Mouse (Mus musculus) brain, adult 2 months (tissue): Measurements from ENCODE around the gene Enah.
A peak's percentile ranks its signal among the peaks of the same experiment; 100 is the strongest.

ENCODE experiments used
- DNase-seq: peaks from one replicate; pipeline ENCODE4 v3.0.0; 2011; ENCODE audit warnings: low read depth, low spot score

Enah gene

GRCm38 (mm10) chr1:181963827-181964226 lies 56.0 kb downstream of the Enah start:
- DNase-seq = no peak

- no peak for DNase-seq
Measured at GRCm38 (mm10) chr1:181963351-181963750, 56.4 kb downstream of the Enah start.

- DNase-seq = no peak
Measured at GRCm38 (mm10) chr1:181960383-181960782, 59.4 kb downstream of the Enah start.

- DNase-seq = no peak
Measured at GRCm38 (mm10) chr1:181958392-181958791, 61.4 kb downstream of the Enah start.

GRCm38 (mm10) chr1:181957736-181958135 lies 62.1 kb downstream of the Enah start:
- no peak for DNase-seq

GRCm38 (mm10) chr1:181953547-181953946 lies 66.2 kb downstream of the Enah start:
- no peak for DNase-seq

GRCm38 (mm10) chr1:181951266-181951665 lies 68.5 kb downstream of the Enah start:
- DNase-seq = no peak

GRCm38 (mm10) chr1:181950721-181951120 lies 69.1 kb downstream of the Enah start:
- DNase-seq = no peak

GRCm38 (mm10) chr1:181948191-181948590 lies 71.6 kb downstream of the Enah start:
- DNase-seq = no peak

- DNase-seq = no peak
Measured at GRCm38 (mm10) chr1:181937064-181937463, 82.7 kb downstream of the Enah start.

- DNase-seq = peak; percentile 24
Measured at GRCm38 (mm10) chr1:181928388-181928787, 91.4 kb downstream of the Enah start.

- peak; percentile 92 for DNase-seq
Measured at GRCm38 (mm10) chr1:181923384-181923783, 96.4 kb downstream of the Enah start.

GRCm38 (mm10) chr1:181921580-181922494 lies 98.0 kb downstream of the Enah start:
- peak; percentile 62 for DNase-seq

GRCm38 (mm10) chr1:181911841-181912240 lies 107.9 kb downstream of the Enah start:
- DNase-seq = no peak

- DNase-seq = no peak
Measured at GRCm38 (mm10) chr1:181901706-181902373, 118.0 kb downstream of the Enah start.

GRCm38 (mm10) chr1:181900846-181901245 lies 118.9 kb downstream of the Enah start:
- DNase-seq = no peak

- DNase-seq = no peak
Measured at GRCm38 (mm10) chr1:181898961-181899360, 120.8 kb downstream of the Enah start.

GRCm38 (mm10) chr1:181896991-181897390 lies 122.8 kb downstream of the Enah start:
- DNase-seq = no peak

GRCm38 (mm10) chr1:181893721-181894120 lies 126.1 kb downstream of the Enah start:
- peak; percentile 87 for DNase-seq

- DNase-seq = no peak
Measured at GRCm38 (mm10) chr1:181889670-181890069, 130.1 kb downstream of the Enah start.

GRCm38 (mm10) chr1:181888801-181889200 lies 131.0 kb downstream of the Enah start:
- peak; percentile 89 for DNase-seq

GRCm38 (mm10) chr1:181881532-181881931 lies 138.3 kb downstream of the Enah start:
- peak; percentile 76 for DNase-seq
